Mouse (Mus musculus): Measurements from ENCODE around the gene Fam161b.

DNA sequence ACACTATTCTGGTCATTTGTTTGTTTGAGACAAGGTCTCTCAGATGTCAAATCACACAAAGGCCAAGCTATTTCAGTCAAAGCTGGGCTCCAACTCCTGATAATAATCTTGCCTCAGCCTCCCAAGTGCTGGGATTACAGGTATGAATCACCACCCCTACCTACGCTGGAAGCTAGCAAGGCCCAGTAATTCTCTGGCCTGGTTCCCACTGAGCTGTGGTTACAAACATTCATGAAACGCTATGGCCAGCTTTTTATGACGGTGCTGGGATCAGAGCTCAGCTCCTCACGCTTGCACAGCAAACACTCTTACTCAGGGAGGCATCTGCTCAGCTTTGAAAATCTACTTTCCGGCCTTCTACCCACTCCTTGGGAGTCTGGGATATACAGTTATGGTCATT, 32.2 kb upstream of the Fam161b start:
- TF ChIP-seq POLR2A (IDR thresholded peaks at IDR 0.05; ENCODE audit: insufficient read depth, low read depth, low read length) (no peak), CTCF (IDR thresholded peaks at IDR 0.05) (no peak)
